Mouse (Mus musculus): ENCODE data around the gene Synpr.

Synpr gene

DNA sequence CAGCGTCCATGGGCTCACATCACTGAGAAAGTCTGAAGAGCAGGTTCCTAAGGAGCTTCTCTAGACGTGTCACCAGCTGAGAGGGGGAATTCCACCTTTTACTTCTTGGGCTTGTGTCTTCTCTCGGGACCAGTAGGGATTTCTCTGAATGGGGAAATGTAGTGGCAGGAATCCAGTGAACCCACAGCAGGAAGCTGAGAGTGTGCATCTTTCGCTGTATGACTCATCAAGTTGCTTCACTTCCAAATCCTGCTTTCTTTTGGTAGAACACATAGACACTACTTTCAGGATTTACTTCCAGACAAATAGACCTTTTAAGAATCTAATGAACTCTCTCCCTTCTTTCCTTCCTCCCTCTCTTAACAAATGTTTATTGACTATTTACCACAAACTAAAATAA lies 266.6 kb downstream of the Synpr start:
- no peak for DNase-seq (ENCODE audit: low spot score)

DNA sequence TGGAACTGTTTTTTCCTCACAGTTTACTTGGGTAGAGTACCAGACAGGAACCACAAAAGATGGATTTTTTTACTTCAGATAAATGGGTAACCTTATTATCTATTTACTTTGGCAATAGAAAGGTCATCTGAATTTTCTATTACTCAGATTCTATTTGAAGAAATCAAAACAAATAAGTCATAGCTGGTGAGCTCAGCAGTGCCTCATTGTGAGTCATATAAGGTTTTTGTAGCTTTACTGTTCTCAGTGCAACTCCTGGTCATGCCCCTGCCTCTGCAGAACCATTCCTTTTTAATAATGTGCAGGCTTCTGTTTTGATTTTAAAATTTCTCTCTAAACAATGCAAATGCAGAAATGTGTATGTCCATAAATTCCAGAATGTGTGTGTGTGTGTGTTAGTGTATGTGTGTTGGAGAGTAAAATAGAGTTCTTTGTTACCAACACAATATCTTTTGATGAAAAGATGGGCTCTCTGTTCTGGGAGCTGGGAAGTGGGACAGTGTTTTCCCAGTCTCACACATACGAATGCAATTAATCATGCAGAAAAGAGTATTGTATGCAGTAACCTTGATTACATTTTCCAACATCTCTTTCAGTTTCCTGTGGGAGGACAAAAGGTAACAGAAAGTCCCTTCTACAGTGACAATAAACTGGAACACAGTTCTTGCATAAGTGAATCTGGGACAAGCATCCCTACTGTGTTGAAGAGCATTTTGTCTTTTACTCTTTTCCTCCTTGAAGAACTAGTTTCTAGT lies 269.2 kb downstream of the Synpr start:
- no peak for DNase-seq (ENCODE audit: low spot score)

DNA sequence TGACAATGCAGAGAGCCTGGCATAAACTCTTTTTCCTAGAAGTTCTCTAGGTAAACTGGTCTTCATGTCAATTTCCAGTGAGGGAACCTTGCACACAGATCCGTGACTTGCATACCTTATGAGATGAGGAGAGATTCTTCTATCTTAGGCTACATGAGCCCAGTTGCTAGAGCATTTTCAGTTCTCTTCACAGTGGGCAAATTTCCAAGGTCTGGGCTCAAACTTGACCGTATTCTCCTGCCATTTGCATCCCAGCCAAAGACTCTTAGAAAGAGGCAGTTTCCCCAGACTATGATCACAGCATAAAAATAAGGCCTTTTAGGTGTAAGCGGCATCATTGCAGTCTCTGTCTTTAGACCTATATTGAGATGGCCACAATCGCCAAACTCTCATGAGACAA lies 270.1 kb downstream of the Synpr start:
- no peak for DNase-seq (ENCODE audit: low spot score)

DNA sequence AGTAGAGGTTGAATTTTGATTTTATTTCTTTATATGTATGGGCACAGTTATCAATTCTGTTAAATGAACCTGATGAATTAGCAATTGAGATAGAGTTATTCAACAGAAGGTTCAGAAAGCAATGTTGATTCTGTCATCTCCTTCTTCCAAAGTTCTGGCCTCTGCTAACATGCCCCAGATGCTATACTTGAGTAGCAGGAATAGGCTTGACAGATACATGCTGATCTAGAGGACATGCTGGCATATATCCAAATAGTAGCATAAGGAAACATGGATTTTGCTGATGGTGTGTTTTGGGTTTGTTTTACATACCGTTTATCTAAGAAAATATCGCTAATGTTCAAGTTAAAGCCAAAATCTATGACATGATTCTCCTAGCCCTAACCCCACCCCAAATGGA lies 273.5 kb downstream of the Synpr start:
- DNase-seq (ENCODE audit: low spot score): no peak

DNA sequence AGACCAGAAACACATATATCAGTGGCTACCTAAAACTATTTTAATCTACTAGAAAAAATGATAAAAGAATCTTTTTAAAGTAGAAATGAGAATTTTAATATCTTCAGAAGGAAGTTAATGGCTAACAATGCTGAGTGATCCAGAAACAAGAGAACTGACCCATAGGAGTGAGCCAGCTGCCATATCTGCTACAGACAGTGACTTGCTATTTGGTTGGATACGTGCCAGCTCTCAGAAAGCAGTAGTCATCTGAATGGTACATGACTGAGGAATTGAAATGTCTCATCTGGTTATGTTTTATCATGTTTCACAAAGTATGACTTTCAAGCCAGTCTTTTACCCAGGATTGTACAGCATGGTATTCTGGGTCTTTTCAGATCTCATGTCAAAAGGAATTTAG lies 282.7 kb downstream of the Synpr start:
- DNase-seq (ENCODE audit: low spot score): no peak

DNA sequence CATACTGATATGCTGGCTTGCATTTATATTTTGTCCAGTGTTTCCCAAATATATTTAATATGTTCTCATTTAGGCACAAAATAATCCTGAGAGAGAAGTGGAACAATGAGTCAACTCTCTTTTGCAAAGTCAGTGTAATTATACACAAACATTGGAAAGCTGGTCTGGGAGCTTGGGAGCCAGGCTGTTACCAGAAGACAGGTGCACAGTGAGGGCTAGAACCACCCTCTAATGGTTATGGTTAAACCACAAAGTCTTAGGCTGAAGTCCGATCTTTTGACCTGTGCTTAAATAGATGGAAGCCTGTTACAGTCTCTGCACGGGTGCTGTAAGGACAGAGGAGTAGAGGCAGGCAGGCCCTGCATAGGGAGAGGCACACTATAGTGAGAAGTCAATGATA lies 283.4 kb downstream of the Synpr start:
- no peak for DNase-seq (ENCODE audit: low spot score)

DNA sequence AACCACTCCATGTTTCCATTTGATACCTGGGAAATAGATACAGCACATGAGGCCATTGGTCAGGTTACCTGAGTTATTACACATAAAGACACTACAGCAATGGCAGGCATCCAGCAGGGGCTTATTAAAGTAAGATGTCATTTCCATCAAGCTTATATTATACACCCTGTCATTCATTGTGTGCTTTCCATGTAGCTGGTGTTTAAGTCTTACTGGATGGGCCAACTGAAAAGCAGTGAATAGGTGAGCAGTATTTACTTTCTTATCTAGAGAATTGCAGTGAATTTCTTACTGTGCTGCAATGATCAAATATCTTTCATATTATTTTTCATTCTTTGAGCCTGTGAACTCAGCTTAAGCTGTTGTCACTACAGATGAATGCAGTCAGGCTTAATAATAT lies 287.4 kb downstream of the Synpr start:
- DNase-seq (ENCODE audit: low spot score): no peak

DNA sequence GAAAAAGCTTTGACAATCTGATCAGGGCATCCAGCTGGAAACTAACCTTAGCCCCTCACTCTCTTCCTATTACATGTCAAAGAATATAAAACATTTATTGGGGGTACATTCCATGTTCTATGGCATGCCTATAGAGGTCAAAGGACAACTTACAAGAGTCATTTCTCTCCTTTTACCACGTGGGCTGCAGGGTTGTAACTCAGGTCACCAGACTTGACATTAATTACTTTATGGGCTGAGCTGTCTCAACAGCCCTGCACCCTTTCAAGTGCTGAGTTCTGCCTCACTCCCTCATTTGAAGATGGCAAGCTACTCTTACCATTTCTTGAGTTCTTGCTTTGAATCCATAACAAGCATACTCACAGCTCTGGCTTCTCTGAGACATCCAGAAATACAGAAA lies 287.9 kb downstream of the Synpr start:
- no peak for DNase-seq (ENCODE audit: low spot score)

DNA sequence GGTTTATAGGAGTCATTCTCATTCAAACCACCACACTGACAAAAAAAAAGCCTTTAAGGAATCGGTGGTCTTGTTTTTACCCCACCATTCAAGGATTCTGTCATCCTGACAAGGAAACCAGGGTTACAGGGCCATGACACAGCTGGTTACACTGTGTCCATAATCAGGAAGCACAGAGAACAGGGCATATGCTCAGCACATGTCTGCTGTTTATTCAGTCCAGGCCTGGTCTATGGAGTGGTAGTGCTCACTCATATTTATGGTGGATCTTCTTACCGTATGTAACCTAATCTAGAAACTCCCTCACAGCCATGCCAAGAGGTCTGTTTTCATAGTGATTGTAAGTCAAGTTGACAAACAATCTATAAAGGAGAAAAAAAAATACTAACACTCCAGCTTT lies 293.5 kb downstream of the Synpr start:
- no peak for DNase-seq (ENCODE audit: low spot score)

DNA sequence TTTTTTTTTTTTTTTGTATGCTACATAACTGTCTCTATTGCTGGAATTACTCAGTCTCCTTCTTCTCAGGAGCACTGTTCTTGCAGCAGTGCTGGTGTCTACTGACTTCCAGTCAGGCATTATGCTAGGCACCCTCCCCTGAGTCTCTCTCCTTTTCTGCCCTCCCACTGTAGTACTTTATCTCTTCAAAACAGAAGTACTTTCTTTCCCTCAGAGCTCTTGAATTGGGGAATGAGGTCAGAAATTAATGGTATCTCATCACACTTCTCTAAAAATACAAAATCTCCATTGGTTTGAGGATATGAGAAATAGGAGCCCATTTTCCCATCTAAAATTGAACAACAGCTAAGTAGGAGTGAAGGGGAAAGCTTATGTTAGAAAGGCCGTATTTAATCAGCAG lies 294.2 kb downstream of the Synpr start:
- DNase-seq (ENCODE audit: low spot score): no peak

DNA sequence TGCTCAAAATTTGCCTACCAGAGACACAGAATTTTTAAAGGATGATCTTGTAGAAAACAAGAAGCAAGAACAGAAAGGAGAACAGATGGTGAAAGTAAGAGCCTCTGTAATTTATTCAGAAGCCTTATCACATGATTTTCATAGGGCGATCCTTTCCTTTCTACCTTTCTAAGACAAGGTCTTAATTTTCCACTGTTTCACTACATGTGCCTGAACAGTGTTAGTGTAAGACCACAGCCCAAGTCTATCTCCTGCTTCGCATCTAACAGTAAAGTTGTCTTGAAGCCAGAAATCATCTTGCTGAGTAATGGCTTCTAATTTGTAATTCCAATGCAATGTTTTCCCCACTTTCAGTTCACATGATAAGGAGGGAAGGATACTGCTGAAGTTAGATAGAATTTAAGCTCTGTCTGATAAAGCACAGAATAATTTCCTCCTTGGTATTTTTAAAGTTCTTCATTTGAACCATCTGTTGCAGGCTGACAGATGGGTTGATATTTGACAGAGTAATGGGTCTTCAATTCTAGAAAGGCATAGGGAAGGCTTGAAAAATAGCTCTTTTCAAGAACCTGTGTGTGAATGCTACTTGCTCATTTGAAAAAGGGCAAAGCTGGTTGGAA lies 308.9 kb downstream of the Synpr start:
- DNase-seq (ENCODE audit: low spot score): no peak

DNA sequence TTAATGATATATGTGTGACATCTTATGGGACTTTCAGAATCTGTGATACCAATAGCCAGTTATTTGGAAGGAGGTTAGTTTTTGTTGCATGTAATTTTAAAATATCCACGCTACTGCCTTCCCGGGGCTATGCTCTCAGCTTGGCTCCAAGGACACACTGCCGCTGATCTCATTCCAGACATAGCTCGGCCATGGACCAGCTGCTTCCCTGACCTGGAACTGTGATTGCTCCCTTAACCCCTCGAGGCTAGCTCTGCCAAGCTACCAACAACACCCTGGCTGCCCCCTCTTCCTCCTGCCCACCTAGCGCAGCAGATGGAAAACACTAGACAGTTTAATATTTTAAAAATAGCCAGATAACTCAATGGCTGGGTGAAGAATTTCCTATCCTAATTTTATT lies 311.7 kb downstream of the Synpr start:
- no peak for DNase-seq (ENCODE audit: low spot score)

DNA sequence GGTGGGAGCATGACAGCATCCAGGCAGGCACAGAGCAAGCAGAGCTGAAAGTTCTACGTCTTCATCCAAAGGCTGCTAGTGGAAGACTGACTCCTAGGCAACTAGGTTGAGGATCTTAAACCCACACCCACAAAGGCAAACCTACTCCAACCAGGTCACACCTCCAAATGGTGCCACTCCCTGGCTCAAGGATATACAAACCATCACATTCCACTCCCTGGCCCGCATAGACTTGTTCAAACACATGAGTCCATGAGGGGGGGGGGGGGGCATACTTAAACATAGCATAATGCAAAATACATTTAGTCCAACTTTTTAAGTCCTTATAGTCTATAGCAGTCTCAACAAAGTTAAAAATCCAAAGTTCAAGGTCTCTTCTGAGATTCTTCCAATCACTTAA lies 312.6 kb downstream of the Synpr start:
- no peak for DNase-seq (ENCODE audit: low spot score)

DNA sequence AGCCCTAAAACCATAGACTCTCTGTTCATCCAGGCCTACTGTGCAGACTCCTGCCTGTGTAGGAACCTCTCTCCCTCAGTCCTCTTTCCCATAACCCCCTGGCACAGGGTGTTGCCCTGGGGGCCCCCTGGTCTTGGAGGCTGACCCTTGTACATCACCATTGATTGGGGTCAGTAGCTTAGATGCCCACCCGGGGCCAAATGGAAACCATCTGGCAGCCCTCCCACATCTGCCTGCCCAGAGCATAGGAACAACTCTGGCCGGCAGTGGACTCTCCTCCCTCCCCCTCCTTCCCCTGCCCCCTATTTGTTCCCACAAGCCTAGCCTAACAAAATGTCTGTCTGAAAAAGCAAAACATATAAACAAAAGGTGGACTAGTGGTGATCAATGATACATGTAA lies 336.0 kb downstream of the Synpr start:
- DNase-seq (ENCODE audit: low spot score): no peak

DNA sequence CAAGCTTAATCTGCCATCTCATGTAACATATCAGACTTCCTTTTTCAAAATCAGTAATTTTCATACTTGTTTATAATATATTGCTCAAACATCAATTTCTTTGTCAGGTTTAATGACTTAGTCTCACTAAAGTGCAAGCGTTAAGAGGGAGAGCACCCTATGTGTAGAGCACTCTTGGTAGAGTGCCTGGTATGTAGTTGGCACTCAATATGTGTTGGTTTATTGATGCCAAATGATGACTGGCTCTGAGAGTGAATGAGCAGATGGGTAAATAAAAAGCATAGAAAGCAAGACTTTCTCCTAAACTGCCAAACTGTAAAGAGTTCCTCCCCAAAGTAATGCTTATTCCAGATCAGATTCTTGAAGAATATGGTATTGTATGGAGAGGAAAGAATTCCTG lies 365.3 kb downstream of the Synpr start:
- no peak for DNase-seq (ENCODE audit: low spot score)

DNA sequence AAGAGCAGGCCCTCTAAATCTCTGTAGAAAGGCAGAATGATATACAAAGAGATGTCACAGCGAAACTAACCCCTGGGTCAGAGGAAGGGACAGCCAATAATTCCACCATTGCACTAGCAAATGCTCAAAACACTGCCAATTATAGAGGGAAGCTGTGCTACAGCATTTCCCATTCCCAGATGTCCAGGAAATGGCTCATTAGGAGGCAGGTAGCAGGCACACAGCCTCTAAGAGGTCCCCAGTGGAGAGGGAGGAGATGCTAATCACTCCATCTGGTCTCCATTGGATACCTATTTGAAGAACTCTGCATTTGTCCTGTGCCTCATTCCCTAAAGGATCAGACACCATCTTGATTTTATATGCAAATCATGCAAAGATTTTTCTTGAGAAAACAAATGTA lies 366.5 kb downstream of the Synpr start:
- DNase-seq (ENCODE audit: low spot score): no peak

DNA sequence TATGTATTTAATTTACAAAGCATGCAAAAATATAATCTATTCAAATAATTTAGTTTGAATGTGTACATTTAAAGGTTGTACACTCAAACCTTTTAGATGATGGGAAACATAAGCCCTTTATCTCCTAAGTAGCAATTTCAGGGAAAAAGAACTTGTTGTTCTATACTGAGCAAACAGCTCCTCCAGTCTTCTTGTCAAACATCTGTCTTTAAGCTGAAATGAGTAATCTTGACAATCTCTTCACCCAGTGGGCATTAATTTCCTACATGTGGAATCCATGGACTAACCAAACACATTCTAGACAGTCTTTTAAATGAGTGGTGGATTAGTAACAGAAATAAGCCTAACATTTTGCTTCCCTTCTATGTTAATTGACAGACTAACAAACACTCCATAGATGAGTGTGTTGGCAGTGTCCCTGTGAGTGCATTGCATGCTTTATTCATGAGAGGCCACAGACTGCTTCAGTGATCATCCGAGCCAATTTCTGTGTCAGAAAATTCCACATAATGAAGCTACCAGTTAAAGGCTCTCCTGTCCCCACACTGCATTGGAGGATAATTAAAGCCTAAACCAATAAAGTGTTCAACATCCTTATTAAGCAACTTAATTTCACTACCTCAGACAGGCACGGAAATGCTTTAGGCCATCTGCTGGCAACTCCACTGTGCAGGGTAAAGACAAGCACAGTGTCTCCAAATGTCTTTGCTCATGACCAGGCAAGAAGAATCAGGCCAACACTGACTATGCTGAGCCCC lies 367.1 kb downstream of the Synpr start:
- no peak for DNase-seq (ENCODE audit: low spot score)
